Mouse (Mus musculus): ENCODE data around the gene Rpl13a. TPM values are rescaled to one million over a fixed set of nuclear protein-coding genes. Genes with fewer than 3 reads are reported as not detected.

Gene Rpl13a
- polyA plus RNA-seq, 1 experiment, result 859 TPM

DNA sequence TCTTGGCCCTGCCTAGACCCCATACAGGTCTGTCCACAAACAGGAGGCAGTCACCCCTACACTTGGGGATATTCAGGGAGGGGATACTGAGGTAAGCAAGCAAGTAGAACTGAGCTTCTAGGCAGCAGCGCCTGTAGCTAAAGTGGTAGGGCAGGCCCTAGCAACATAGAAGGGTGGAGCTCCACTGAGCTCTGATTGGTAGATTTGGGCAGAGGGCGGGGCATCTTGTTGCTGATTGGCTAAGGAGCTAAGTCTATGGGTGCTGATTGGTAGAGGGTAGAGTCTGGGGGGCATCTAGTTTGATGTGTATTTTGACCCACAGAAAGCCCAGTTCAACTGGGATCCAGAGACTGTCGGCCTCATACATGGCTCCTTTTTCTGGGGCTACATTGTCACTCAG lies 40.9 kb upstream of the Rpl13a start:
- H3K27ac ChIP-seq (ENCODE audit: control insufficient read depth, insufficient read depth, low read depth, low read length), result no peak overlapping the region
- H3K36me3 ChIP-seq (ENCODE audit: control insufficient read depth, insufficient read depth, low read length), result no peaks in the 10 kb centered on the region
- H3K27me3 ChIP-seq (ENCODE audit: control insufficient read depth, insufficient read depth, low read length), result no peaks in the 10 kb centered on the region
- H3K4me1 ChIP-seq (ENCODE audit: control insufficient read depth, insufficient read depth, low read length), result peaks cover 29% of the 10 kb centered on the region
- TF ChIP-seq CTCF (IDR thresholded peaks at IDR 0.05; ENCODE audit: control insufficient read depth, insufficient read depth, insufficient replicate concordance, low read depth, low read length) (no peak), POLR2A (IDR thresholded peaks at IDR 0.05; ENCODE audit: control insufficient read depth, low read depth, low read length) (no peak)
- H3K4me3 ChIP-seq (ENCODE audit: control insufficient read depth, low read depth, low read length), result peak overlapping the region; percentile 30

DNA sequence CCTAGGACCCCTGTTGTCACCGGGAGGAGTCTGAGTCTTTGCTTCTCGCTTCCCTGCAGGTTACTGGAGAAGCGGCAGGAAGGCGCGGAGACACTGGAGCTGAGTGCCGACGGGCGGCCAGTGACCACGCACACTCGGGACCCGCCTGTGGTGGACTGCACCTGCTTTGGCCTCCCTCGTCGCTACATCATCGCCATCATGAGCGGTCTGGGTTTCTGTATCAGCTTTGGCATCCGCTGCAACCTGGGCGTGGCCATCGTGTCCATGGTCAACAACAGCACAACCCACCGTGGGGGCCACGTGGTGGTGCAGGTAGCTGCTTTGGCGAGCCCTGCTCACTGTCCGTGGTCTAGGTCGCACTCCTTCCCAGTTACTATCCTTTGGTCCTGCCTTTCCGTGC lies 40.1 kb upstream of the Rpl13a start:
- H3K27me3 ChIP-seq (ENCODE audit: control insufficient read depth, insufficient read depth, low read length), result no peaks in the 10 kb centered on the region
- H3K36me3 ChIP-seq (ENCODE audit: control insufficient read depth, insufficient read depth, low read length), result no peaks in the 10 kb centered on the region
- peaks cover 30% of the 10 kb centered on the region for H3K4me1 ChIP-seq (ENCODE audit: control insufficient read depth, insufficient read depth, low read length)
- TF ChIP-seq CTCF (IDR thresholded peaks at IDR 0.05; ENCODE audit: control insufficient read depth, insufficient read depth, insufficient replicate concordance, low read depth, low read length), result no peak
- TF ChIP-seq POLR2A (IDR thresholded peaks at IDR 0.05; ENCODE audit: control insufficient read depth, low read depth, low read length), result no peak
- peak overlapping the region; percentile 52 for H3K4me3 ChIP-seq (ENCODE audit: control insufficient read depth, low read depth, low read length)
- H3K27ac ChIP-seq (ENCODE audit: control insufficient read depth, insufficient read depth, low read depth, low read length), result no peak overlapping the region

DNA sequence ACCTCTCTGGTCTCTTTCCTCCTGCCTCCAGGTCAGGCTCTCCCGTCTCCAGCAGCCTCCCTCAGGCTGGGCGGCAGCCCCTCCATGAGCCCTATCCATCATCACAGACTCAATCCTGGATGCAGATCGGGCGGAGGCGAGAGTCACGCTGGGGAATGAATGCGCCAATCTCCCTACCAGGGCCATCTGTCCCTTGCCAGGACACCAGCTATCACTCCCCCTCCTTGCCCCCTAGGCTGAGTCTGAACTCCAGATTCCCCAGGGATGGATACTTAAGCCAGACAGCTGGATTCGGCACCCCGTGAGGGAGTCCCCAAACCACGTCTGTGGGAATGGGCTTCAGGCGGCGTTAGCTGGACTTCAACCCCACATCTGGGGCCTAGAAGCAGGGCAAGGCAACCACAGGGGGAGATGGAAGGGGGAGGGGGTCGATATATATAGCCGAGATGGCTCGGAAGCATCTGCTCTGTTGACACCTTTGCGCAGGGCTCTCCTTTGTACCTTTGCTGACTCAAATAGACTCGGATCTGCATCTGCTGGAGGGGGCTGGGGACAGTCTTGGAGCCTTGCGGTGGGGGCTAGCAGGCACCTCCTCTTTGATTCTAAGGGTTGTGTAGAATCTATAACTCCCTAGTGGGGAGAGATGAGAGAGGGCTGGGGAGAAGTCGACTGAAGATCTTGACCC lies 39.3 kb upstream of the Rpl13a start:
- Histone ChIP-seq H3K4me3 (ENCODE audit: control insufficient read depth, low read depth, low read length) (peak overlapping the region; percentile 52), H3K27me3 (ENCODE audit: control insufficient read depth, insufficient read depth, low read length) (no peaks in the 10 kb centered on the region), H3K36me3 (ENCODE audit: control insufficient read depth, insufficient read depth, low read length) (no peaks in the 10 kb centered on the region), H3K4me1 (ENCODE audit: control insufficient read depth, insufficient read depth, low read length) (peaks cover 31% of the 10 kb centered on the region), H3K27ac (ENCODE audit: control insufficient read depth, insufficient read depth, low read depth, low read length) (no peak overlapping the region)
- TF ChIP-seq CTCF (IDR thresholded peaks at IDR 0.05; ENCODE audit: control insufficient read depth, insufficient read depth, insufficient replicate concordance, low read depth, low read length) (no peak), POLR2A (IDR thresholded peaks at IDR 0.05; ENCODE audit: control insufficient read depth, low read depth, low read length) (no peak)

- TF ChIP-seq POLR2A (IDR thresholded peaks at IDR 0.05; ENCODE audit: control insufficient read depth, low read depth, low read length) (no peak), CTCF (IDR thresholded peaks at IDR 0.05; ENCODE audit: control insufficient read depth, insufficient read depth, insufficient replicate concordance, low read depth, low read length) (no peak)
- H3K4me1 ChIP-seq (ENCODE audit: control insufficient read depth, insufficient read depth, low read length), result peaks cover 27% of the 10 kb centered on the region
- no peak overlapping the region for H3K4me3 ChIP-seq (ENCODE audit: control insufficient read depth, low read depth, low read length)
- no peak overlapping the region for H3K27ac ChIP-seq (ENCODE audit: control insufficient read depth, insufficient read depth, low read depth, low read length)
- H3K27me3 ChIP-seq (ENCODE audit: control insufficient read depth, insufficient read depth, low read length), result no peaks in the 10 kb centered on the region
- H3K36me3 ChIP-seq (ENCODE audit: control insufficient read depth, insufficient read depth, low read length), result no peaks in the 10 kb centered on the region
Observed at GRCm38 (mm10) chr7:45166950-45167401, 38.4 kb upstream of the Rpl13a start.

DNA sequence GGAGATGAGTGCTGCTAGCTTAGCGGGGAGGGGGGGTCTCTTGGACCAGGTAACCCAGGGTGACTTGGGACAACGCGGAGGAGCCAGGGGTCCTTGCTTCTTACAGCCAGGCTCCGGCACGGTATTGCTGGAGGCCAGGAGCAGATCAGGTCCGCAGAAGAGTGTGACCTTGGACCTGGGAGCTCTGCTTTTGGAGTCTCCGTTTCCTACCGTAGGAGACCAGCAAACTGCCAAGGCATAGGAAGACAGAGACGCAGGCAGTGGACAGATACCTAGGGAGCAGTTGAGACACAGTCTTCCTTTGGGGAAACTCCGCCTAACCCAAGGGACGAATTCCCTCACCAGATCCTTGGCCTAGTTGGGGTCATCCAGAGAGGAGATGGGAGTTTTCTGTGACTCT lies 37.1 kb upstream of the Rpl13a start:
- Histone ChIP-seq H3K4me3 (ENCODE audit: control insufficient read depth, low read depth, low read length) (no peak overlapping the region), H3K36me3 (ENCODE audit: control insufficient read depth, insufficient read depth, low read length) (no peaks in the 10 kb centered on the region), H3K4me1 (ENCODE audit: control insufficient read depth, insufficient read depth, low read length) (peaks cover 27% of the 10 kb centered on the region), H3K27ac (ENCODE audit: control insufficient read depth, insufficient read depth, low read depth, low read length) (no peak overlapping the region), H3K27me3 (ENCODE audit: control insufficient read depth, insufficient read depth, low read length) (no peaks in the 10 kb centered on the region)
- no peak for TF ChIP-seq POLR2A (IDR thresholded peaks at IDR 0.05; ENCODE audit: control insufficient read depth, low read depth, low read length)
- no peak for TF ChIP-seq CTCF (IDR thresholded peaks at IDR 0.05; ENCODE audit: control insufficient read depth, insufficient read depth, insufficient replicate concordance, low read depth, low read length)

GRCm38 (mm10) chr7:45164833-45165232 lies 36.3 kb upstream of the Rpl13a start:
- no peak overlapping the region for H3K4me3 ChIP-seq (ENCODE audit: control insufficient read depth, low read depth, low read length)
- TF ChIP-seq CTCF (IDR thresholded peaks at IDR 0.05; ENCODE audit: control insufficient read depth, insufficient read depth, insufficient replicate concordance, low read depth, low read length) (no peak), POLR2A (IDR thresholded peaks at IDR 0.05; ENCODE audit: control insufficient read depth, low read depth, low read length) (no peak)
- H3K27me3 ChIP-seq (ENCODE audit: control insufficient read depth, insufficient read depth, low read length), result no peaks in the 10 kb centered on the region
- no peaks in the 10 kb centered on the region for H3K36me3 ChIP-seq (ENCODE audit: control insufficient read depth, insufficient read depth, low read length)
- H3K27ac ChIP-seq (ENCODE audit: control insufficient read depth, insufficient read depth, low read depth, low read length), result no peak overlapping the region
- peaks cover 27% of the 10 kb centered on the region for H3K4me1 ChIP-seq (ENCODE audit: control insufficient read depth, insufficient read depth, low read length)

GRCm38 (mm10) chr7:45163735-45164490 lies 35.4 kb upstream of the Rpl13a start, which contains the start of gene Slc17a7:
Gene Slc17a7 (plus strand): TSS chr7:45163949.
- no peak within 1 kb of the TSS for H3K27ac ChIP-seq (ENCODE audit: control insufficient read depth, insufficient read depth, low read depth, low read length)
- no peaks in the 10 kb centered on the region for H3K27me3 ChIP-seq (ENCODE audit: control insufficient read depth, insufficient read depth, low read length)
- TF ChIP-seq CTCF (IDR thresholded peaks at IDR 0.05; ENCODE audit: control insufficient read depth, insufficient read depth, insufficient replicate concordance, low read depth, low read length) (no peak), POLR2A (IDR thresholded peaks at IDR 0.05; ENCODE audit: control insufficient read depth, low read depth, low read length) (no peak)
- H3K4me1 ChIP-seq (ENCODE audit: control insufficient read depth, insufficient read depth, low read length), result peaks cover 27% of the 10 kb centered on the region
- peak within 1 kb of the TSS; percentile 26 for H3K4me3 ChIP-seq (ENCODE audit: control insufficient read depth, low read depth, low read length)
- peaks cover 2% of the 10 kb centered on the region; the same call in 1 of the 2 replicates for H3K36me3 ChIP-seq (ENCODE audit: control insufficient read depth, insufficient read depth, low read length)

All from testis, adult 2 months (tissue).